Mouse (Mus musculus) erythroblast, embryonic 14.5 days (primary cell): ENCODE measurements around the gene Olfr586. TPM values are rescaled to one million over a fixed set of nuclear protein-coding genes. Genes with fewer than 3 reads are reported as not detected.

ENCODE experiments used
- H3K27me3 ChIP-seq: 2 replicates; pipeline ENCODE4 v1.6.1; 2012; ENCODE audit warnings: inconsistent platforms; ENCODE audit not compliant: control insufficient read depth
- H3K36me3 ChIP-seq: 2 replicates; pipeline ENCODE4 v1.6.1; 2012; ENCODE audit warnings: mild to moderate bottlenecking, inconsistent platforms; ENCODE audit not compliant: control insufficient read depth
- H3K4me1 ChIP-seq: 2 replicates; pipeline ENCODE4 v1.6.1; 2012; ENCODE audit warnings: inconsistent platforms; ENCODE audit not compliant: control insufficient read depth
- H3K4me3 ChIP-seq: replicated peaks from 2 replicates; pipeline ENCODE3; 2012; ENCODE audit warnings: moderate library complexity, mild to moderate bottlenecking, inconsistent platforms
- H3K9me3 ChIP-seq: 2 replicates; pipeline ENCODE4 v1.6.1; 2012; ENCODE audit warnings: low read length, inconsistent platforms, mixed read lengths; ENCODE audit not compliant: control insufficient read depth
- GATA1 ChIP-seq: IDR thresholded peaks from 2 replicates; pipeline ENCODE4 v1.6.1; 2012; ENCODE audit warnings: low read length, inconsistent platforms, mixed read lengths
- TAL1 ChIP-seq: IDR thresholded peaks from 3 replicates; pipeline ENCODE4 v1.6.1; 2012; ENCODE audit warnings: low read length, inconsistent platforms, mixed read lengths
- polyA plus RNA-seq: library from polyadenylated mRNA; stranded (reverse); fragments of >175 nt; gene quantifications from 2 replicates; pipeline ENCODE4 v1.2.3, GENCODE M21; 2012

Gene Olfr586
- polyA plus RNA-seq: 0.01 TPM in 1 of 2 replicates, not detected in the other

DNA sequence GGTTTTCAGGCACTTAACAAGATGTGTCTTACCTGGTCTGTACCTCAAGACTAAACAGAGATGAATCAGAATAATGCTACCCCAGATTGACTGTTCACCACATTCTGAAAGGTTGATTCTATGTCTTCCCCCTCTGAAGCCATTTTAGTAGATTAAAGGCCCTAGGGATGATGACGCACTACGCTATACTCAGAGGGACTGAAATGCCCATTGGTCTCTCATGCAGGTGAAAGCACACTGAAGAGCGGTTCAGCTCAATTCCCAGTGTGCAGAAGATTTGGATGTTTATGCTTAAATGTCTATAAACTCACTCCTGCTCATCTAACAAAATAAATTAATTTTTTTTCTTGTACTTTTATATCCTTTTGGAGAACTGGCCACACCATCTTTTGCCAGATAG lies at the start of gene Olfr586:
Gene Olfr586 (minus strand): TSS at position 101 of the 400 bp plus-strand sequence.
- Histone ChIP-seq H3K36me3 (no peaks in the 10 kb centered on the region), H3K4me1 (no peaks in the 10 kb centered on the region), H3K27me3 (no peaks in the 10 kb centered on the region), H3K9me3 (no peaks in the 10 kb centered on the region), H3K4me3 (no peak within 1 kb of the TSS)
- TF ChIP-seq GATA1 (no peak), TAL1 (no peak)

DNA sequence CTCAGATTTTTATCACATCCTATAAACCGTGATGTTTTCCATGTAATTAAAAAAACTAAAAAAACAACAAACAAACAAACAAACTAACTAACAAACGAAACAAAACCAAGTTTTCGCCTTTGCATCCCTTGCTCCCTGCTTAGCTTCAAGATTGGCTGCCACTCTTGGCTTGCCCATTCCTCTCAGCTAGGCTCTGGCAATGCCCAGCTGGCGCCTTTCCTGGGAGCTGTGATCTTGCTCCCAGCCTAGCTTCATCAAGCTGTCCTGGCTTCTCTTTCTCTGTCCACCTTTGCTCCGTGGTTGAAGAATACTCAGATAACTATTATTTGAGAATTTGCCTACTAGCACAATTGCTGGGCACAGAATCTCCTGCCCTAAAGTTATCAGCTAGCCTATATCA lies 44.3 kb upstream of the Olfr586 start:
- no peak for TF ChIP-seq GATA1
- TF ChIP-seq TAL1: no peak
- no peaks in the 10 kb centered on the region for H3K27me3 ChIP-seq
- no peaks in the 10 kb centered on the region for H3K4me1 ChIP-seq
- H3K36me3 ChIP-seq: no peaks in the 10 kb centered on the region
- H3K4me3 ChIP-seq: no peak overlapping the region
- H3K9me3 ChIP-seq: no peaks in the 10 kb centered on the region

DNA sequence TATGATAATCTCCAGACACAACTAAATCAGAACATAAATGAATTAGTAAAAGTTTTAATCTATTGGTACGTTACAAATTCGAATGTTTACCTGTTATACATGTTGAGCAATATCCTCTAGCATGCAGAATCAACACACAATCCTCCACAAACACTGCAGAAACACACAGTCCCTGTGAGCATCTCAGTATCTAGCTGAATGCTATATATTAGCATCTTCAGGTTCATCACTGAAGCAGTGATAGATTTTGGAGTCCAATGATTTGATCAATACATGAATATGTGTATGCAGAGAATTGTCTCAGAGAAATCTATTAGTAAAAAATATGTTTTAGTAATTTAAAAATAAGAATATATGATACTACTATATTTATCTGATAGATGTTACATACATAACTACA lies 30.8 kb upstream of the Olfr586 start, which contains the start of gene Olfr589:
Gene Olfr589 (minus strand): TSS at position 101 of the 400 bp plus-strand sequence.
- Histone ChIP-seq H3K27me3 (no peaks in the 10 kb centered on the region), H3K4me1 (no peaks in the 10 kb centered on the region), H3K36me3 (no peaks in the 10 kb centered on the region), H3K9me3 (no peaks in the 10 kb centered on the region), H3K4me3 (no peak within 1 kb of the TSS)
- TF ChIP-seq TAL1: no peak
- TF ChIP-seq GATA1: no peak

DNA sequence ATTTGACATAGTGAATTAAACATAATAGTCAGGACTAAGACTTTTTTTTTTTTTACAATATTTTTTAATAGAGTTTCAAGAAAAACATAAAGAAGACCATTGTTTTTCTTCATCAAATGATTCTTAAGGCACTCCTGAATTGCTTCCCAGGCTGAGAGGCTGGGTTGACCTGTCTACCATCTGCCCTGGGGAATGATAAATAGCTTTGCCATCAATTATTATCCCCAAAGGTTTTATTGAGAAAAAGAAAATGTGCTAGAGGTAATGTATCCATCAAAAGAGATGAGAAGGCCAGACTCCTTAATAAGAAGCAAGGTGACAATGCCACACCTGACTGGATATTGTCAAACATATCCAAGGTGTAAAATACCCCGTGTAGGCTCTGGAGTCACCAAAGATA lies 15.1 kb upstream of the Olfr586 start, which contains the start of gene Olfr588-ps1:
Gene Olfr588-ps1 (plus strand): TSS at position 301 of the 400 bp plus-strand sequence.
- H3K4me1 ChIP-seq: no peaks in the 10 kb centered on the region
- no peak for TF ChIP-seq TAL1
- peaks cover 6% of the 10 kb centered on the region; the same call in 1 of the 2 replicates for H3K9me3 ChIP-seq
- H3K36me3 ChIP-seq: no peaks in the 10 kb centered on the region
- no peaks in the 10 kb centered on the region for H3K27me3 ChIP-seq
- no peak within 1 kb of the TSS for H3K4me3 ChIP-seq

DNA sequence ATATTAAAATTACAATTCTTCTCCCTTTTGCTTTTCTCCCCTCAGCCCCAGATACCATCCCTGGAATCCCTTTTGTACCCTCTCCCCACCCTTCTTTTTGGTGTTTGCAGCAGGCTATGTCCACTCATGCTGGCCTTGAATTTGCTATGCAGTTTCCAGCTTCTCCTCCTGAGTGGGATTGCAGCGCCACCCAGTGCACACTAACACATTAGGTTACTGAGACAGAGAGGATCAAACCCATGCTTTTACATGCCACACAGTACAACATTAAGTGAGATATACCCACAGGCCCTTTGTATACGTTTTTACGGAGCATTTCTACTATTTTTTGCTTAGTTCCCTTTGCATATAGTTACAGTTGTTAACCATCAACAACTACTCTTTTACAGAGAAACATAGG lies 6.0 kb downstream of the Olfr586 start:
- Histone ChIP-seq H3K4me1 (no peaks in the 10 kb centered on the region), H3K27me3 (no peaks in the 10 kb centered on the region), H3K4me3 (no peak overlapping the region), H3K9me3 (no peaks in the 10 kb centered on the region), H3K36me3 (no peaks in the 10 kb centered on the region)
- TF ChIP-seq GATA1 (no peak), TAL1 (no peak)

DNA sequence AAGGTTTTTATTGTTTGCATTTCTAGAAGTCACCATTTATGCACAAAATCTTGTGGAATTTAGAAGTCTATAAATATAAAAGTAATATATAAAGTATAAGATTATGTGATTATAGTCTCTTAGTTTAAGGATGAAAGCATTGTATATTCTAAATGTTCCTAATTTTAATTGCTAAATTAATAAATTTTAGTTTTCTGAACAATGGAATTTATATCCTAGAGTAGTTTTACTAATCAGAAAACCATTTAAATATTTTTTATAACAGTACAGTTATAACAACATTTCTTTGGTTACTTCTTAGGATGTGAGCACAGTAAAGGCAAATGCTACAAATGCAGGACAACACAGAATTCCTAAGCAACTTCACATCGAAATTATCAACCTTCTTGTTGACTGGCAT lies 28.0 kb downstream of the Olfr586 start, which contains the start of gene Olfr585:
Gene Olfr585 (plus strand): TSS at position 301 of the 400 bp plus-strand sequence.
- H3K4me1 ChIP-seq: no peaks in the 10 kb centered on the region
- H3K9me3 ChIP-seq: no peaks in the 10 kb centered on the region
- no peaks in the 10 kb centered on the region for H3K36me3 ChIP-seq
- no peak within 1 kb of the TSS for H3K4me3 ChIP-seq
- no peak for TF ChIP-seq TAL1
- no peaks in the 10 kb centered on the region for H3K27me3 ChIP-seq

DNA sequence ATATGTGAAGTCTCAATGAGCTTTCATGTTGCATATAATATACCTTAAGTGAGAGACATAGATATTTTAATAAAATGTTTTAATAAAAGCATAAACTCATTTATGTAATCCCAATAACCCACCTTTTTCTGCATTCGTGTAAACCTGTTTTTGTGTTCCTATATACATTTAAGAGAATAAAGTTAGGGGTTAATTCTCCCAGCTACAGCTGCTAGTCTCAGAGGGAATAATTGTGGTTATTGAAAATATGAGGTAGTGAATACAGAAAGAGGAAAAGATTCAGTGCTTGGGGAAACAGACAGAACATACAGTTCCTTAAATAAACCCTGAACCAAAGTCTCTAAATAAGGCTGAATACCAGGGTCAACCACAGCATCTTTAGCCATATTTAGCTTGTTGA lies 43.9 kb downstream of the Olfr586 start, which contains the start of gene Olfr584:
Gene Olfr584 (plus strand): TSS at position 301 of the 400 bp plus-strand sequence.
- H3K4me1 ChIP-seq: no peaks in the 10 kb centered on the region
- H3K36me3 ChIP-seq: no peaks in the 10 kb centered on the region
- no peak within 1 kb of the TSS for H3K4me3 ChIP-seq
- no peaks in the 10 kb centered on the region for H3K27me3 ChIP-seq
- TF ChIP-seq TAL1 (no peak), GATA1 (no peak)
- peaks cover 2% of the 10 kb centered on the region; the same call in 1 of the 2 replicates for H3K9me3 ChIP-seq

Other genes with a start within 250 kb of the Olfr586 start
- gene Olfr568, start 248.5 kb downstream of the Olfr586 start, polyA plus RNA-seq: not detected in 2 replicates
- not detected in 2 replicates for gene Olfr569, start 234.8 kb downstream of the Olfr586 start, polyA plus RNA-seq
- gene Olfr570, start 231.1 kb downstream of the Olfr586 start, polyA plus RNA-seq: not detected in 2 replicates
- not detected in 2 replicates for gene Olfr571, start 208.1 kb downstream of the Olfr586 start, polyA plus RNA-seq
- not detected in 2 replicates for gene Olfr572, start 201.2 kb downstream of the Olfr586 start, polyA plus RNA-seq
- gene Olfr573-ps1, start 183.1 kb downstream of the Olfr586 start, polyA plus RNA-seq: not detected in 2 replicates
- gene Olfr574, start 177.2 kb downstream of the Olfr586 start, polyA plus RNA-seq: not detected in 2 replicates
- gene Olfr575, start 166.9 kb downstream of the Olfr586 start, polyA plus RNA-seq: not detected in 2 replicates
- not detected in 2 replicates for gene Olfr576, start 163.0 kb downstream of the Olfr586 start, polyA plus RNA-seq
- not detected in 2 replicates for gene Olfr577, start 149.7 kb downstream of the Olfr586 start, polyA plus RNA-seq
- not detected in 2 replicates for gene Olfr578, start 136.3 kb downstream of the Olfr586 start, polyA plus RNA-seq
- gene Olfr582, start 87.6 kb downstream of the Olfr586 start, polyA plus RNA-seq: 0.03 TPM in 1 of 2 replicates, not detected in the other
- not detected in 2 replicates for gene Olfr583, start 74.3 kb downstream of the Olfr586 start, polyA plus RNA-seq
- not detected in 2 replicates for gene Olfr584, start 43.8 kb downstream of the Olfr586 start, polyA plus RNA-seq
- gene Olfr585, start 27.9 kb downstream of the Olfr586 start, polyA plus RNA-seq: not detected in 2 replicates
- gene Olfr588-ps1, start 15.2 kb upstream of the Olfr586 start, polyA plus RNA-seq: not detected in 2 replicates
- not detected in 2 replicates for gene Olfr589, start 30.7 kb upstream of the Olfr586 start, polyA plus RNA-seq
- gene Olfr591, start 52.7 kb upstream of the Olfr586 start, polyA plus RNA-seq: not detected in 2 replicates
- gene Olfr592, start 59.2 kb upstream of the Olfr586 start, polyA plus RNA-seq: not detected in 2 replicates
- not detected in 2 replicates for gene Olfr593, start 86.2 kb upstream of the Olfr586 start, polyA plus RNA-seq
- 0.02 TPM in 1 of 2 replicates, not detected in the other for gene Olfr594, start 91.4 kb upstream of the Olfr586 start, polyA plus RNA-seq
- gene Usp17ld, start 126.9 kb upstream of the Olfr586 start, polyA plus RNA-seq: not detected in 2 replicates
- not detected in 2 replicates for gene Olfr596, start 180.0 kb upstream of the Olfr586 start, polyA plus RNA-seq
- not detected in 2 replicates for gene Olfr597, start 190.7 kb upstream of the Olfr586 start, polyA plus RNA-seq
- 0.04 TPM in 1 of 2 replicates, not detected in the other for gene Olfr598, start 197.9 kb upstream of the Olfr586 start, polyA plus RNA-seq
- gene Olfr599, start 210.3 kb upstream of the Olfr586 start, polyA plus RNA-seq: not detected in 2 replicates
- gene Olfr600, start 224.0 kb upstream of the Olfr586 start, polyA plus RNA-seq: not detected in 2 replicates
- gene Olfr601, start 237.0 kb upstream of the Olfr586 start, polyA plus RNA-seq: not detected in 2 replicates